Mouse (Mus musculus) T-cell, adult 2 months (primary cell): ENCODE data around the gene Rxfp4.

Source experiments
- DNase-seq: peaks from one replicate; pipeline ENCODE4 v3.0.0; 2022; ENCODE audit warnings: low spot score

Gene Rxfp4

GRCm38 (mm10) chr3:88651669-88652618 is 998 bp downstream of the Rxfp4 start:
- DNase-seq: no peak

DNA sequence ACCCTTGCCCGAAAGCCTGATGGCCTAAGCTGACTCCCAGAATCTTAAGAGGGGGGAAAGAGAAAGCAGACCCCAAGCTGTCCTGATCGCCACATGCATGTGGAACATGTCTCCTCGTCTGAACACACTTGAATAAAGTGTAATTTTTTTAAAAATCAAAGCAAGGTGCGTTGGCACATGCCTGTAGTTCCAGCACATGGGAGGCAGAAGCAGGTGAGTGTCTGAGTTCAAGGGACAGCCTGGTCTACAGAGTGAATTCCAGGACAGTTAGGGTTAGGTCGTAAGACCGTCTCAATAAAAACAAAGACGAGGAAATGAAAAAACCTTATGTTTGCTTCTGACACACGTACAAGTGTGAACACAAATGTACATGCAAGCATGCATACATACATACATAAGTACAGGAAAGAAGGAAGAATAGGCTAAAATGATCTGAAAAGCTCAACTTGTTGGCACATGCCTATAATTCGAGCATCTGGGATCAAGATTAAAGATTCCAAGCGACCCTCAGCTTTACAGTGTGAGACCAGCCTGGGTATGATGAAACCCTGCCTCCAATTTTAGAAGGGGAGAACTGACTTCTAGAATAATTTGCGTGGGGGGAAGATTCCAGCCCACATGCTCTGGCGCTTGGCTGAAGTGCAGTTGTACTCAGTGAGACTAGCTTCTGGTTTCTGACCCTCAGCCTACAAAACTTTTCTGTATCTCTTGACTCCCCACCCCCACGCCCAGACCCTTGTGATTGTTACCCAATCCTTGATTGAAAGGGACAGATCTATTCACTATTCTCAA is 2.0 kb downstream of the Rxfp4 start:
- DNase-seq: no peak

- DNase-seq: no peak
These were observed 3.0 kb downstream of the Rxfp4 start for GRCm38 (mm10) chr3:88649967-88650366.

- DNase-seq: no peak
These were observed 3.8 kb downstream of the Rxfp4 start for GRCm38 (mm10) chr3:88649186-88649585.

- no peak for DNase-seq
These were observed 4.3 kb downstream of the Rxfp4 start for GRCm38 (mm10) chr3:88648452-88649168.

- no peak for DNase-seq
These were observed 5.0 kb downstream of the Rxfp4 start for GRCm38 (mm10) chr3:88647779-88648413.

- no peak for DNase-seq
These were observed 5.9 kb downstream of the Rxfp4 start for GRCm38 (mm10) chr3:88647076-88647475.

- DNase-seq: no peak
These were observed 6.4 kb downstream of the Rxfp4 start for GRCm38 (mm10) chr3:88646426-88646995.

DNA sequence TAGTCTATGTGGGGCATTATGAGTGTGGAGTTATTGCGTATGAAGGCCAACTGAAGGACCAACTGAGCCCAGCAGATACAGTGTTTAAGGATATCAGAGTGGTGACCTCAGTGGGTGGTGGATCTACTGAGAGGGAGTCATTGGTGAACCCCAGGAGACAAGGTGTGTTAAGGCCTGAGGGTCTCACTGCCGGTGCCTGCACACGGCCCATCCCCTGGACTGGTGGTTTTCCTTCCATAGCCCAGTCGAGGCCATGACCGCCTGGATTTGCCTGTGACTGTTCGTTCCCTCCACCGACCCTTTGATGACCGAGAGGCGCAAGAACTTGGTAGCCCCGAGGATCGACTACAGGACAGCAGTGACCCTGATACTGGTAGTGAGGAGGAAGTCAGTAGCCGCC is 7.0 kb downstream of the Rxfp4 start:
- no peak for DNase-seq

GRCm38 (mm10) chr3:88643078-88643477 is 9.9 kb downstream of the Rxfp4 start:
- no peak for DNase-seq

GRCm38 (mm10) chr3:88640676-88641075 is 12.3 kb downstream of the Rxfp4 start:
- DNase-seq: peak; percentile 76

- no peak for DNase-seq
These were observed 13.7 kb downstream of the Rxfp4 start for GRCm38 (mm10) chr3:88639239-88639638.

DNA sequence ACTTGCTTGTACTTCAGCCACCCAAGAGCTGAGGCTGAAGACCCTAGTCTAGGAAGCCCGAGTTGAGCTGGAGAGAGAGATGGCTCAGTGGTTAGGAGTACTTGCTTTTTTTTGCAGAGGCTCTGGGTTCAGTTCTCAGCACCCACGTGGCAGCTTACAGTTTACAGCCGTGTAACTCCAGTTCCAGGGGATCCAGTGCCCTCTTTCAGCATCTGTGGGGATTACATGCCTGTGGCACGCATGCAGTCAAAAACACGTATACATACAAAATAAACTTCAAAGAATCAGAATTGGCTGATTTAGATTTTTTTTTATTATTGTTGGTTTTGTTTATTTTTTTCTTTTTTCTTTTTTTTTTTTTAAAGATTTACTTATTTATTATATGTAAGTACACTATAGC is 15.8 kb downstream of the Rxfp4 start:
- no peak for DNase-seq

- DNase-seq: no peak
These were observed 16.4 kb downstream of the Rxfp4 start for GRCm38 (mm10) chr3:88636555-88636986.

GRCm38 (mm10) chr3:88635506-88636275 is 17.3 kb downstream of the Rxfp4 start:
- no peak for DNase-seq

GRCm38 (mm10) chr3:88633056-88633455 is 19.9 kb downstream of the Rxfp4 start:
- no peak for DNase-seq

DNA sequence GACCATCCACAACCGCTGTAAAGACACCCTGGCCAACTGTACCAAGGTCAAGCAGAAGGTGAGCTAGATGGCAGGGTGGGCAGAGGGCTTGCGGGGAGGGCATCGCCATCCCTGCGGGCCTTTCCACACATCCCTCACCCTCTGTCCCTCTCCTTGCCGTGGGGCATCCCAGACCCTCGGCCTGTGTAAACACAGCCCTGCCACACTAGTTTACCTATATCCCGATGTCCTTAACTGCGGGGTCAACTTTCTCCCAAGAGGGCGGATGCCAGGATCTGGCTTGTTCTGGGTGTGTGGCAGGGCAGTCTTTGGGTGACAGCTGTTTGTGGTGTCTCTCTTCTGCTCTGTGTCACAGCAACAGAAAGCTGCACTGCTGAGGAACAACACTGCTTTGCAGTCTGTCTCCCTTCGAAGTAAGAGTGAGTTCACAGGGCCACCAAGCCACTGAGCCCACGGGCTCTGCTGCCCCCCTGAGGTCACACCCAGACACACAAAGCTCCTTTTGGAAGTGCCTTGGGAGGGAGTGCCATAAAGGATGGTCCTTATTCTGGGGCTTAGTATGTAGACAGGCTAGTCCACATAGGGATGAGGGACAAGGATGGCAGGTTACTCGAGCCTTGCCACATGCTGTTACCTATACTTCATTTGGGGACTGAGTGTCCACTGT is 20.9 kb downstream of the Rxfp4 start:
- DNase-seq: no peak

DNA sequence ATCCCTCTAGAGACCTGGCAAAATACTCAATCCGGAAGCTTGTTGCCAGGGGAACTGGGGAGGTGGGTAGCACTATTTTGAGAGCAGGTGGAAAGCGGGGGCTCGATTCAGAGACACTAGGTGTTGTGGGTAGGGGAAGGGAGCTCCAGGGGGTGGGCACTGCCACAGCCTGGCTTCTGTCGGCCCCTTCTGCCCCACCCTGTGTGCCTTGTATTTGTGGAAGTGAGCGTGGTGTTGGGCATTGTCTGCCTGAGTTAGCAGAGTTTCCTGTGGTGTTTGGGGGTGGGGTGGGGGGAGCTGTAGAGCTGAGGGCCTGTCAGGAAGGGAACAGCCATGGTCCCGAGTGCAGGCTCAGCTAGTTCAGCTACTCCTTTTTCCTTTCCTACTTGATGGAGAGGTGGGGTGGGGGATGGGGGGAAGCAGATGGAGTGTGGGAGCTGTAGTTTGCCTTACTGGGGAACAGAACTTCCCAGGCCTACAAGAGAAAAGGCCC is 22.0 kb downstream of the Rxfp4 start:
- DNase-seq: no peak

DNA sequence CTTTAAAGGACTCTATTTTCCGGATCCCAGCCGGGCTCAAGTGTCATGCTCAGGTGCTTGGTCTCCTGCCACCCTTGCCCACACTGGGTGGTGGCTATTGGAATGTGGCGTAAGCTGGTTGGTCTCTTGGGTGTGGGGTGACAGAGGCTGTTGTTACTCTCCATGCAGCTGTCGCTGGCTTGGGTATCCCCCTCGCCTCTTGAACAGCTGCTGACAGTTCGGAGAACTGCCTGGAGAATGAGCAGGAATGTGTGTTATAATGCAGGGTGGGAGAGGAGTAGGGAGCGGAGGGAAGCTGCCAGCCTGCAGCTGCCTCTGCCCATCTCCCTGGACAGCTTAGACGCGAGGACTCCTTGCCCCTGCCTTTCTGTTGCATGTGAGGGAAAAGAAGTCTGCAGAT is 22.9 kb downstream of the Rxfp4 start:
- DNase-seq: no peak

DNA sequence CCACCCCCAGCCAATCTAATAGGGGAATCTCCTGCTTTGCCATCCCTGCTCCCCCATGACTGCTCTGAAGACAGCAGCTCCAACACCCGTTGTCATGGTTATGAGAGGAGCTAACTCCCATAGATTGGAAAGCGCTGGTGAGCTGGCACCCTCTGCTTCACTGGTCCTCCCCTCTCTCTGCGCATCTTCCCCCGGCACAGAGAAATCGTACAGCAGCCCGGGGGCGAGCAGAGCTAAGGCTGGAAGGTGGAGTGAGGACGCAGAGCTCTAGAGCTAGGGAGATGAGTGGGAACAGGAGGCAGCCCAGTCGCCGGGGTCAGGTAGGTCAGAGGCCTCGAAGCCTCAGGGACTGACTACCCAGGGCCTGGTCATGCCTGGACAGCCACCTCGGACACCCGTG is 23.7 kb downstream of the Rxfp4 start:
- DNase-seq: no peak
